Mouse (Mus musculus): ENCODE results near the gene Akt1.

Gene Akt1

DNA sequence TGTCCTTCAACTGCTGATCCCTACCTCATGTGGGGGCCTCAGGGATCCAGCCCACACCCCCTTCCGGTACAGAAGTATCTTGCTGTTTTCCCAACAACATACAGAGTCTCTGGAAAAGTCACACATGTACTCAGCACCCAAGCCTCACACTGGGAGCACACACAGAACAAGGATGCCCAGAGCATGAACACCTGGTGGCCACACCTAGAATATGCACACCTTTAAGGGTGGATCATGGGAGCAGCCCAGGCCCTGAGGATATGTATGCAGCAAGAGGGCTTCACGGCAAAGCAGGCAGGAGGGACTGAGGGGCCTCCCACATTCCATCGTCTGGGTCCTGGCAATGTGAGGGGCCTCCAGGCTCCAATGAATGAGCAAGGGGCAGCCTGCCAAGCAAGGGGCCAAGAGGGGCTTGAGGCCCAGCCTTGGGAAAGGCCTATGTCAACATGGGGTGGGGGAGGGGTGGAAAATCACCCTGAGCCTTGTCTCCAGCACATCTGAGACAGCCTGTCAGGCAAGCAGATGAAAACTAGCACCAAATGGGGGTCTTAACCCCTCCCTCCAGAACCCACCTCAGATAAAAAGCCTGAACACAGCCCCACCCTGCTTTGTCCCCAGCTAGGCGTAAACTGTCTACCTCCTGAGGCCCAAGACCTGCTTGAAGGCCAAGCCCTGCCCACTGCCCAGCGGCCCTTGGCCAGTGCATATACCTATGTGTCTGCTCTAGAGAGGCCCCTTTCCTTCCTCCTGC, 13.9 kb downstream of the Akt1 start:
- no peak for DNase-seq (ENCODE audit: low spot score in 2 of 2)

DNA sequence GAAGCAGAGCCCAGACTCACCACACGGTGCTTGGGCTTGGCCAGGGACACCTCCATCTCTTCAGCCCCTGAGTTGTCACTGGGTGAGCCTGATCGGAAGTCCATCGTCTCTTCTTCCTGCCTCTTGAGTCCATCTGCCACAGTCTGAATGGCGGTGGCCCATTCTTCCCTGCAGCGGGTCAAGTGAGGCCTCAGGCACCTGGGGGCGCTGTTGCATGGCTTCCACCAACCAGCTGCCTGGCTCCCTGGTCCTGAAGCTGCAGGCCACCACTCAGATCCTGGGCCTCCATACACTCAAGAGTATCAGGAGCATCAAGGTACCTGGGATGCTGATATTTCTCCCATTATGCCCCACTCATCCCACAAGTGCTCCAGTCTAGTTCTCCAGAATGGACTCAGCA, 15.6 kb downstream of the Akt1 start:
- DNase-seq (ENCODE audit: low spot score in 2 of 2), result peak in 1 of 2 experiments; percentile 55

DNA sequence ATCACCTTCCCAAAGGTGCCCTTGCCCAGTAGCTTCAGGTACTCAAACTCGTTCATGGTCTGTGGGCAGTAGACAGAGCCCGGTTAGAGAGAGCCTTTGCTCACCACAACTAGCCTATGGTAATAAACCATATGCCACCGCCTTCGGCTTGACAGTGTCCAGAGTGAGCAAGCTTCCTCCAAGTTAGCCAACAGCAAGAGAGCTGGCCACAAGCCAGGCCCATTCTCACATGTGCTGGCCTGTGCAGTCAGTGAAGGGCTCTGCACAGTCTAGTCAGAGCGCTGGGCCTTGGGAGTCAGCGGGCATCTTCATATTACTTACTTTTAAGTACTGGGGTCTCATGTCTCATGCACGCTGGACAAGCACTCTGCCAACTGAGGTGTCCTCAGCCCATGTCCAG, 16.1 kb downstream of the Akt1 start:
- DNase-seq (ENCODE audit: low spot score in 2 of 2), result peak in 1 of 2 experiments; percentile 48

DNA sequence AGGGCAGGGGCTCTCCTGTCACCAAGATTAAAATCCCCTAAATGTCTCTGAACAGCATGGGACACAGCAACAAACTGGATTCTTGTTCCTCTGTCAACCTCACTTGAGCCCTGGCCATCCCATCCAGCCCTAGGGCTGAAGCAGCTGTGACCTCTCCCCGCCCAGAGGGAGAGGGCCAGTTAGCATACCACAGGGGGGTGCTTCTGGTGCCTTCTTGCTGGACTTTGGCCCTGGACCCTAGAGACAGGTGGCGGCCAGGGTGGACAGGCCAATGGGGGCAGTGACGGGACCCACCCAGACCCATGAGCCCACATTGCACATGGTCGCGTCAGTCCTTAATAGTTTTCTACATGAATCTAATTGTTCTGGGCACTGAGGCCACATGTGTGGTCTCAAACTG, 20.6 kb downstream of the Akt1 start:
- DNase-seq (ENCODE audit: low spot score in 2 of 2), result no peak

DNA sequence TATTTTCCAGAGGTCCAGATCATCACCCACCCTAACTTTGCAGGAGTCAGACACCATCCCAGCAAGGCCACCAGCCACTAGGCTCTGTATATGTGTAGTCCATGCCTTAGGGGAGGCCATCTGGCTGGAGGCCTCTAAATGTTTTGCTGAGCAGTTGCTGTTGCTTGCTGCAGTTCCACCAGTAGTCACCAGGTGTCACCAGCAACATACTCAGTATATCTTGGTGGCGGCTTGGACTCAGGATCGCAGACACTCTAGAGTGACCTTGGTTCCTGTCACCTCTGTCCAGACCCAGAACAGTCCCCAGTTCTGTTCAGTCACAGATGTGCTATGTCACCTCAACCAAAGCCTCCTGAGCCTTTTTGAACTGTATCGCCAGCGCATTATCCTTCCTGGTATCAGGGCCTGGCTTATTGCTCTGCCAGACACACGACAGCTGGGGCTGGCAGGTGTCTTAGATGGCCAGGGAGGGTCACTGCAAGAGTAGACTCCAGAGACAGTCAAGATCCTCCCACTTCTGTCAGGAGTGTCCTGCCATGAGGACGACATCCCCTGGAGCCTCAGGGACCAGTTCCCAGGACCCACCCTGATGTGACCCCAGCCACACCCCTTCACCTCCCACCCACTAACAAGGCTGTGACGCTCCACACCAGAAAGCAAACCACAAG, 21.4 kb downstream of the Akt1 start:
- peak in 1 of 2 experiments; percentile 91 for DNase-seq (ENCODE audit: low spot score in 2 of 2)

DNA sequence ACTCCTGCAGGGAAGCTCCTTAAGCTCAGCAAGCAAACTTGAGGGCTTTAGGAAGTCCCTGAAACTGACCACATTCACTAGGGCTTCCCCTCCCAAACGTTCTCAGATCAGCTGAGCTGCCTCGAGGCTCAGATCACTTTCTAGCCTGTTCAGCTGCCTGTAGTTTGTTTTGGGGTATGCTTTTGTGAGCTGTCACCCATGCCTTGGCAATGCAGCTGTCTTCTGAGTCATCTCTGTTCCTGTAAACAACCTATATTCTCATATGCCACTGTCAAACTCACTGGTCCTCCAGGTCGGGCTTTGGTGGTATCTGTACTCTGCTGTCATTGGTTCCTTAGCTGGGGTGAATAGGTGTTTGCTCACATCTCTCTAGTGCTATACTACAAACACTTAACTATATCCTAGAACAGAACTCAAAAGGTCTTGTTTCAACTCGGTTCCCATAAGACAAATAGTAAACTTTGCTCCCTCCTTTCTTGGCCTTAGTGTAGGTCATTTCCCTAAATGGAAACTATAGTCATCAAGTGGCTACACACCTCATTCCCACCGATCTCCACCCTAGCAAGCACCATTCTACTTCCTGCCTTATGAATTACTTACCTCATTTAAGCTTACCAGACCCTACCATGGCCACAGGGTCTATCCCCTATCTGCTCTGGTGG, 22.8 kb downstream of the Akt1 start:
- no peak for DNase-seq (ENCODE audit: low spot score in 2 of 2)

DNA sequence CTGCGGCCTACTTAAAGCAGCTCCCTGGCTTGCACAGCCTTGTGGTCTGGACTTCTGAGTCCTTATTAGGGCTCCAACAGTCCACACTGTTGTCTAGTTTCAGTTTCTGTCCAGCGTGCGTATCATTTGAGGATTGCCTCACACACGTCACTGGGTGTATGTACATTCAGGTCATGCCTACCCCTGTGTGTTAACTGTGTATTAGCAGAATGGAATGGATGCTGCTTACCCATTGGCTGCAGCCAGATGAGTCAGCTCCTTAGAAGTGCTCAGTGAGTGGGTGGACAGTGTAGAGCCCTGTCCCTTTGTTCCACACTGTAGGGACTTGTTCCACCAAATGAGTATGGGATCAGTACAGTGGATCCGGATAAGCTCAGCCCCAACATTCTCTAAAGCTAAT, 26.6 kb downstream of the Akt1 start:
- no peak for DNase-seq (ENCODE audit: low spot score in 2 of 2)

DNA sequence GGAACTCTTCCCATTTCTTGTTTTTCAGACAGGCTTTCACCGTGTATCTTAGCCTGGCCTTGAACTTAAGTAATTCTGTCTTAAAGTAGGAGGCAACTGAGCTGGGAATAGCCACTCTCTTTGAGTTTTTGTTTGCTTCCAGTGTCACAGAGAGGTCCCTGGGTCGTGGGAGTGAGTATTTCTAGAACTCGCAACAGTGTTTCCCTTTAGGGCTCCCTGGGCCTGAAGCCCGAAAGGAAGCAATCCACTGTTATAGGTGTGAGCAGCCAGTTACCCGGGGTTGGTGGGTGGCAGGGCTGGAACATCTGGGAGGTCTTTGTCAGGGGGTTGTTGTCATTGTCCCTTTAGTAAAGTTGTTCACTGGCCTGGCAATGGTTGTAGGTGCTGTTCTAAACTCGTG, 28.5 kb downstream of the Akt1 start:
- DNase-seq (ENCODE audit: low spot score in 2 of 2), result no peak

DNA sequence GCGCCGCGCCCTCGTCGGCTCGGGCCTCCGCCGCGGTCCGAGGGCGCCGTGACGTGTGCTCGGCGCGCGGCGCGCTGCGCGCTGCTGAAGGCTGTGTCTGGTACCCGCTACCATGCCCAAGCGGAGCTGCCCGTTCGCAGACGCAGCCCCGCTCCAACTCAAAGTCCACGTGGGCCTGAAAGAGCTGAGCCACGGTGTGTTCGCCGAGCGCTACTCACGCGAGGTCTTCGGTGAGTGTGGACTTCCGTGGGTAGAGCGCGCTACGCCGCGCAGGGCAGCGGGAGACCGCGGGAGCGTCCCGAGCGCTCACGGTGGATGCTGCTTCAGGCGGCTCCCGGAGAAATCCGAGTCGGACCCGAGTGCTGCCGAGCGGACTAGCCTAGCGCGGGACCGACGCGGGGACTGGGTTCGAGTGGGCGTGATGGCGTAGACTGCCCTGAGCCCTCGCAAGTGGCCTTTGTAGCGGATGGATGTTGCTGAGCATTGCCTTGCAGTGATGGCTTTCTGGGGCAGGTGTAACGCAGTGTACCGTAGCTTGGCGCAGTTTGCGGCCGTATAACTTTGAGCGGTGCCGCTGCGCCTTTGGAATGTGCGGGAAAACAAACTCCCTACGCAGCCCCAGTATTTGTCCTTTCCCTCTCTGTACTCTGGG, 29.7 kb downstream of the Akt1 start:
- DNase-seq (ENCODE audit: low spot score in 2 of 2), result no peak

DNA sequence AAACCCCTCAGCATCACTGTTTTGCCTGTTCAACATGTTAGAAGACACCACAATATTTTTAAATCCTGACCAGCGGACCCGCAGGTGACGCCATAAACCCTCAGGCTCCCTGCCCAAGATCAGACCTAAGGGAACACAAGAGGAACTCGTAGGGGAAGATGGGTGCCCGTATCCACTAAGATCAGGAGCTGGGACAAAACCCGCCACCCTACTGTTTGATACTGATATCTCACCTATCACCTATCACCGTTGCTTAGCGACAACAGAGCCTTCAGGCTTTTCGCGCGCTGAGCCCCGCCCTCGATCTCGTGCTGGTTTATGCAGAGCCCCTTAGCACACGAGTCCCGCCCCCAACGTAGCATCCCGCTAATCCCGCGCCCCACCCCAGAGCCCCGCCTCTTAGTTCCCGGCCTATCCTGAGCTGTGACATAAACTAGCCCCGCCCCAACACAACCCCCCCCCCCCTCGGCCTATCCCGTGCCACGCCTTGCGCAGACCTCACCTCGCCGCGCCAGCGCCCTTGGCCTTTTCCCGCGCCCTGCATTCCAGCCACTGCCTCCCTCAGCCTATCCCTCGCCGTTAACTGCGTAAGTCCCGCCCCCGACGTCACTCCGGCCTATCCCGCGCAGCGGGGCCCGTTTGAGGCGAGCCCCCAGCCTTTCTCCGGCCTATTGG, 30.4 kb downstream of the Akt1 start, which contains the start of gene Siva1:
Siva1 (plus strand) TSS at position 500 of the 675 bp plus-strand sequence.
- peak; percentile 96 to 98 for DNase-seq (ENCODE audit: low spot score in 2 of 2)

DNA sequence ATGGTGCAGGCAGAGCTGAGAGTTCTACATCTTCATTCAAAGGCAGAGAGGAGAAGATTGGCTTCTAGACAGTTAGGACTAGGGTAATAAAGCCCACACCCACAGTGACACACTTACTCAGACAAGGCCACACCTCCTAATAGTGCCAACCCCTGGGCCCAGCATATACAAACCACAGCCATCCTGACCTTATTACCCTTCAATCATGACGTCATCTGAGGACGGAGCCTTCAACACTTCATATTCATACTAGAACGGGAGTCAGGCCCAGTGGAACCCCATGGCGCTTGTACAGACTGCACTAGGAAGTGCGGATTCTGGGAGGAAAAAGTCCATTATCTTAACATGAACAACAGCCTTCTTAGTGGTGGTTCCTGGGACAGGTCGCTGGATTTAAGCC, 31.6 kb downstream of the Akt1 start:
- DNase-seq (ENCODE audit: low spot score in 2 of 2), result no peak

DNA sequence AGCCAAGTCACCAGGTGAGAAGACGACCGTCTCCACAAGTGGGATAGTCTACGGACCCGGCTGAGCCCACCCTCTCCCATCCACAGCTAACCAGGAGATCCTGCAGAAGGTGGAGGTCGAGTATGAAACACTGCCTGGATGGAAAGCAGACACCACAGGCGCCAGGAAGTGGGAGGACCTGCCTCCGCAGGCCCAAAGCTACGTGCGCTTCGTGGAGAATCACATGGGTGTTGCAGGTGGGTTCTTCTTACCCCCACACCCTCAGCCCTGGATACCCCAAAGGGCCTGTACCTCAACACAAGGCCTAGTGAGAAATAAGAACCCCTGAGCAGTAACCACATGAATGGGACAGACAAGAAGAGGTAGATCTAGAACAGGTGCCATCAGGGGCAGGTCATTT, 35.2 kb downstream of the Akt1 start:
- DNase-seq (ENCODE audit: low spot score in 2 of 2), result no peak

DNA sequence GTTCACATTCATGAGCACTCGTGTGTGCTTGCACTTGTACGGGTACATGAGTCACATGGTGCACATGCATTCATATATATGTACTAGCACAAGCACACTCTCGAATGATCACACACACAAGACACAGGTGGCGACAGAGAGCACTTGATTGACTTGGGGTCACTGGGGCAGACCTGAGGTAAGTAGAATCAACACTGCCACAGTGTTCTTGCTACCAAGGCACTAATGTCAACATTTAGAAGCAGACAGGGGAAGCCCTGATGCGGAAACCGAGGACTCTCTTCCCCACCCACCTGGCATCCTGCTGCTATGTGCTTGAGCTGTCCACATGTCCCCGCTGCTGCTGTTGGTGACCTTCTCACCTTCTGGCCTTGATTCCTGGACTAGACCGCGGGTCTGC, 41.0 kb downstream of the Akt1 start:
- DNase-seq (ENCODE audit: low spot score in 2 of 2), result no peak

DNA sequence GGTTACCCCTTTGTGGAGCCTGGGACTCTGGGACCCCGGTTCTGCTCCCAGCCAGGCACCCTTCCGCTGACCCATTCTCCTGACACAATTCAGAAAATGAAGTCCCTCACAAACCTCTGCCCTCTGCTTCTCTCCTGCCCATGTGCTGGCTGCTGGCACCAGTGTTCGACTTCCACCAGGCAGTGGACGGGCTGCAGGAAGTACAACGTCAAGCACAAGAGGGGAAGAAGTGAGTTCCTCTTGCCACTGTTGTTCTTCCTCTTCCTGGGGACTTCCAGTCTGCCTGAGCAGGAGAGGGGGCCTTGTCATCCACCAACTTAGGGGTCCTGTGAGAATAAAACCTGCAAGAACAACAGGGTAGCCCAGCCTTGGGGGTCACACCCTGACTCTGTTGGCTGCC, 41.8 kb downstream of the Akt1 start:
- no peak for DNase-seq (ENCODE audit: low spot score in 2 of 2)

DNA sequence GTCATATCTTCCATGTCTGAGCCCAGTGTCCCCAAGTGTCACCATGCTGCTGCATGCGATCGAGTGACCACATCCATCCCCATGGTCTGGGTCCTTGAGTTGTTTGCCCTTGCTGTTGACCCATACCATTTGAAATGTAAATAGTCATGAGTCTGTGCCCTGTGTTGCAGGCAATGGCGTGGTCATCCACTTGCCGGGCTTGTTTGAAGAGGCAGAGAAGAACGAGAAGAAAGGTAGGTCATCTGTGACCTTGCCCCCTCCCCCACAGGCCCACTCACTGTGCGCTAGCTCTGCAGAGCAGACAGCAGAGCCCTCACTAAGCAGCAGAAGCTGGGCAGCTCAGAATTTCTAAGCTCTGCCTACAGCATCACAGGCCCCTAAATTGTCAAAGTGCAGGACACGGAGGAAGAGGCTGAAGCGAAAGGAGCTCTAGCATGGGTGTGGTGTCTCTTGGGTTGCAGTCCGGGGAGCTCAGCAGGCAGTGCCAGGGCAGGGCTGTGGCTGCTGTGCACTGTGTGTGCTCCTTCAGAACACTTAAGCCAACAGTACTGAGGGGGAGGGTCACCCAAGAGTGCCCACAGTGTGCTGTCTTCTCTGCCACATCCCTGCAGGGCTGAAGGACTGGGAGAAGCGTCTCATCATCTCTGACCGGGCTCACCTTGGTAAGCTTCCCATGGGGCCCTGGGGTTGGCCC, 42.5 kb downstream of the Akt1 start:
- DNase-seq (ENCODE audit: low spot score in 2 of 2), result no peak

DNA sequence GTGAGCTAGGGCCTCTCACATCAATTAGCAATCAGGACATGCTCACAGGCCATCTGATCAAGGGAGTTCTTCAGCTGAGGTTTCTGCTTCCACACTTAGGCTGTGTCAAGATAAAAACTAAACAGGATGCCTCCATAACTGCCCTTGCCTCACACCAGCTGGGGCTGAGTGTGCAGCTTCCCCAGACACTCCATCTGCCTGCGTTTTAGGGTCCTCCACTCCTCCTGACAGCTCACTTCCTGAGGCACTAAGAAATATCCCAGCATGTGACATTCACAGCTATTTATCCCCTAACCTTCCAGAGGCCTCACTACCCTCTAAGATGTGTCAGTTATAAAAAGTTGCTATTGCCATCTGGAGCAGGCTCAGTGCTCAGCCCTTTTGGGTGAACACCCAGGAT, 43.2 kb downstream of the Akt1 start:
- DNase-seq (ENCODE audit: low spot score in 2 of 2), result no peak

DNA sequence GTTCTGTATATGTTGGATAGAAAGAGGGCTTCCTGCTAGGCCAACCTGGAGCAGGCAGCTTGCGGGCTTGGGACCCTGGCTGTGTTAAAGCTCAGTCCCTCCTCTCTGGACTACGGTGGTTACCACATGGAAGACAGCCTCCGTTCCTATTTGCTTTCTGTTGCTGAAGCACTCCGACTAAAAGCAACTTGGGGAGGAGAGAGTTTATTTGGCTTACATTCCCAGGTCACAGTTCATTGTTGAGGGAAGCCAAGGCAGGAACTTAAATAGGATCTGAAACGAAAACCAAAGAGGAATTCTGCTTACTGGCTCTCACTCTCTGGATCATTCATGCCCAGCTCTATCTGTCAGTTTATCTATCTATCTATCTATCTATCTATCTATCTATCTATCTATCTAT, 43.9 kb downstream of the Akt1 start:
- no peak for DNase-seq (ENCODE audit: low spot score in 2 of 2)

DNA sequence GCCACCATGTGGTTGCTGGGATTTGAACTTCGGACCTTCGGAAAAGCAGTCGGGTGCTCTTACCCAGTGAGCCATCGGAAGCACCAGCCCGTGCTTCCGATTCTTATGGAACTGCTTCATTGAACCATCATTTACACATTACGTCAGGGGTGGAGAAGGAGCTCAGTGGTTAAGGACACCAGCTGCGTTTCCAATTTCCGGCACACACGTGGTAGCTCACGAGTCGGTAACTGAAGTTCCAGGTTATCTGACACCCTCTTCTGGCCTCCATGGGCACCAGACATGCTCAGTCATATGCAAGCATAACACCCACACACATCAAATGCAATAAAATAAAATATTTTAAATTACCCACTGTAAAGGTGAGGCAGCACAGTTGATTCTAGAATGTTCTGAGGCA, 44.7 kb downstream of the Akt1 start:
- DNase-seq (ENCODE audit: low spot score in 2 of 2), result no peak

DNA sequence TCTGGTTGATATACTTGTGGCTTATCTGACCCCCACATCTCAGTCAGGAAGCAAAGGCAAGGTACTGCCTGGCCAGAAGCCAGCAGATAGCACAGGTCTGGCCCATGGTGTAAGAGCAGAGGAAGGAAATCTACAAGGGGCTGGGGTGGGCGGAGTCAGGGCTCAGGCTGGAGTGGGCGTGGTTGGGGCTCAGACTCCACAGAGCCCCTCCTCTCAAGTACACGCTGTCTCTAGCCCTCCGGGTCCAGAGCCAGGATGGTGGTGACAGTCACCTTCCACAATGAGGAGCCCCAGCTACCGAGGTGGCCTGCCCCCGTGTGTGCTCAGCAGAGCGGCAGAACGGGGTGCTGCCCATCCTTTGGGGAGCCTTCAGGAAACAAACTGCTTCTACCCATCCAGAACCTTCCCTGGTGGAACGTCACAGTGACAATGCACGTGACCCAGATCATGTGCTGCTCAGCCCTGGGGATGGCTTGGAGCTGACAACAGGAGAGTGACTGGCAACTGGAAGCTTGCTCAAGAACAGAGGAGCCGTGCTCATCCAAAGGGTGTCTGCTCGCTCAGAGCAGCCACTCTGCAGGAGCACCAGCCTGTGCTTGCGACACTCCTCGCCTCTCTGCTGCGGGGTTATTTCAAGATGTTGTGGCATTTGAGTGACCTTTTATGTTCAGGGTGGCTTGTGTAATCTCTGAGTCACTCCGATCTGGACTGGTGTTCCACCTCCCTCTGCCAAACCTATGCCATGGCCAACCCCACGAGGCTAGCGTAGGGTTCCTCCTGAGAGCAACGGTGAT, 45.6 kb downstream of the Akt1 start:
- peak in 1 of 2 experiments; percentile 69 for DNase-seq (ENCODE audit: low spot score in 2 of 2)

DNA sequence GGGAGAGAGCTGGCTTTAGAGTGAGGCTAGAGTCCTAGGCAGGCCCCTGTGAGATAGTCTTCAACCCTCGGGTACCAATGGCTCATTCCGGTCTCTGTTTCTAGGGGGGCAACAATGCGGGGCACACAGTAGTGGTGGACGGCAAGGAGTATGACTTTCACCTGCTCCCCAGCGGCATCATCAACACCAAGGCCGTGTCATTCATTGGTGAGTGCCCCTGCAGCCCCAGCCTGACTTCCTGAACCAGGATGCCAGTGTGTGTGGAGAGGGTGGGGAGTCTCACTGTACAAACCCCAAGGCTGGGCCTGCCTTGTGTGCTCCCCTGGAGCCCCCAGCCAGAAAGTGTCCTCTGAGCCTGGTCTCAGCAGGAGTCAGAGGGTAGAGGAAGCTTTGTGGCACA, 46.5 kb downstream of the Akt1 start:
- DNase-seq (ENCODE audit: low spot score in 2 of 2), result no peak

Measured in left cerebral cortex, adult 9 months (tissue).